Mouse (Mus musculus): ENCODE measurements around the gene Esp31.

Esp31 gene

DNA sequence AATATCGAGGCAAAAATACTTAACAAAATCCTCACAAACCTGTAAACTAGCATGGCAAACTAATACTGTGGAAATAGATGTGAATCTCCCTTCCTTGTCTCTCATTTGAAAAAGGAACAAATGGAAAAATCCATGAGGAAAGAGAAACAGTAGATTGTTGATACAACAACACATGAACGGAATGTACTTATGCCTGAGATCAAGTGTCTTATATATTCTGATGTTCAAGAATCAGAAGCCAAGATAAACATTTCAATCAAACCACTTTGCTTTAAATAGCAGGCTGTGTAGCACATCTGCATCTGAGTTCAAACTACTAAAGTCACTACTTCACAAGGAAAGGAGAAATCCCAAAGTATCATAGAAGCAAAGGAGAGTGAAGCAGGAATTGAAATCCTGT is at the start of gene Esp31:
TSS of gene Esp31 (plus strand) at position 301 of the 400 bp plus-strand sequence.
- no peak for DNase-seq (ENCODE audit: low read depth)

Measured in 416B (cell line).